Mouse (Mus musculus) stomach, postnatal 0 days (tissue): Measurements from ENCODE around the gene Stk4. TPM values are rescaled to one million over a fixed set of nuclear protein-coding genes. Genes with fewer than 3 reads are reported as not detected.
A peak's percentile ranks its signal among the peaks of the same experiment; 100 is the strongest.

ENCODE experiments used
- ATAC-seq: fragments of 200-750 bp; cut with Nextera tagmentation; 2 replicates; pipeline ENCODE4 v1.8.0; 2017; ENCODE audit not compliant: low FRiP score, low TSS enrichment
- DNase-seq: peaks from one replicate; pipeline ENCODE4 v3.0.0-alpha.2; 2016; ENCODE audit warnings: low spot score
- H3K27ac ChIP-seq: fragments of 300-500 bp; sonication (generic); replicated peaks from 2 replicates; pipeline ENCODE4 v1.5.1; 2014; ENCODE audit warnings: mild to moderate bottlenecking, control low read depth
- H3K27me3 ChIP-seq: fragments of 300-500 bp; sonication (generic); 2 replicates; pipeline ENCODE4 v1.6.1; 2014; ENCODE audit warnings: low read length; ENCODE audit not compliant: control insufficient read depth, insufficient read depth
- H3K36me3 ChIP-seq: fragments of 300-500 bp; sonication (generic); 2 replicates; pipeline ENCODE4 v1.6.1; 2014; ENCODE audit warnings: low read length, mixed read lengths; ENCODE audit not compliant: control insufficient read depth, insufficient read depth
- H3K4me1 ChIP-seq: fragments of 300-500 bp; sonication (generic); replicated peaks from 2 replicates; pipeline ENCODE4 v1.6.1; 2014; ENCODE audit warnings: antibody characterized with exemption; ENCODE audit not compliant: control insufficient read depth, insufficient read depth
- H3K4me2 ChIP-seq: fragments of 300-500 bp; sonication (generic); replicated peaks from 2 replicates; pipeline ENCODE4 v1.6.1; 2014; ENCODE audit warnings: low read depth, mild to moderate bottlenecking, control low read depth, moderate library complexity
- H3K4me3 ChIP-seq: fragments of 300-500 bp; sonication (generic); 2 replicates; pipeline ENCODE4 v1.5.1; 2014; ENCODE audit warnings: low read depth, low read length, control low read depth
- H3K9ac ChIP-seq: fragments of 300-500 bp; sonication (generic); 2 replicates; pipeline ENCODE4 v1.6.1; 2014; ENCODE audit warnings: mild to moderate bottlenecking, low read length, control low read depth, mixed read lengths
- H3K9me3 ChIP-seq: fragments of 300-500 bp; sonication (generic); 2 replicates; pipeline ENCODE4 v1.6.1; 2016; ENCODE audit warnings: low read length; ENCODE audit not compliant: control insufficient read depth
- CTCF ChIP-seq: IDR thresholded peaks from 2 replicates; pipeline ENCODE4 v1.5.1; 2016; ENCODE audit warnings: antibody characterized with exemption, low read depth, mild to moderate bottlenecking, moderate library complexity
- EP300 ChIP-seq: optimal IDR thresholded peaks from 2 replicates; pipeline ENCODE3; 2016; ENCODE audit warnings: antibody characterized with exemption
- WGBS: fragments of 180-500 bp; shearing (Covaris S2); extraction: QIAGEN DNeasy Blood & Tissue Kit; methylation state at CpG from one replicate; pipeline ENCODE4 v1.1.7; 2014; 5-methylcytosine and 5-hydroxymethylcytosine counted together
- polyA plus RNA-seq: library from polyadenylated mRNA; unstranded; fragments of >200 nt; fragmentation: Nextera tagmentation; extraction: Ambion mirVana; gene quantifications from 2 replicates; pipeline ENCODE4 v1.2.1, GENCODE M21; 2015

Gene Stk4
- polyA plus RNA-seq, 1 experiment from 2014 or later, result 13.6 TPM

DNA sequence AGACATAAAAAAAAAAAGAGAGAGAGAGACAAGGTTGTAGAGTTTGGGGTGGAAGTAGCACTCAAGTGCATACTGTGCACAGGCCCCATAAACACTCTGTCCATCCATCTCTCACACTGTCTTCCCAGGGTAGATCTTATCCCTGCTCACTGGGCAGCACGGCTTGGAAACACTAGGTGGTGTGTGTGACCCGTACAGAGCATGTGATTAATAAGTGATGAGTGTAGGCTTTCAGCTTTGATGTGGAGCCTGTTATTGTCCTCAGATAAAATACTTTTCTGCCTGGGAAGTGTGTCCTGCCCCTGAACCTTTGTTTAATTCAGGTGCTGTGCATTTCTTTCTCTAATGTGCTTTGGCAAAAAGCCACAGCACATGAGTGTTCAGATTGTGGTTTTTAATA lies 66.3 kb downstream of the Stk4 start:
- H3K36me3 ChIP-seq, result no peaks in the 10 kb centered on the region
- 21% methylated on average over 2 of the region's 2 CpGs for WGBS
- TF ChIP-seq EP300 (no peak), CTCF (peak; percentile 61)
- H3K4me2 ChIP-seq, result no peak overlapping the region
- ATAC-seq (0 out of 2 replicates have a peak, but pooled peaks have one; percentile 24), DNase-seq (no peak)
- H3K4me3 ChIP-seq, result no peak overlapping the region
- H3K9me3 ChIP-seq, result no peaks in the 10 kb centered on the region
- H3K27ac ChIP-seq, result no peak overlapping the region
- H3K9ac ChIP-seq, result no peak overlapping the region
- H3K4me1 ChIP-seq, result no peaks in the 10 kb centered on the region
- H3K27me3 ChIP-seq, result no peaks in the 10 kb centered on the region

- H3K4me2 ChIP-seq, result no peak overlapping the region
- H3K9ac ChIP-seq, result no peak overlapping the region
- no peaks in the 10 kb centered on the region for H3K27me3 ChIP-seq
- WGBS, result 51% methylated on average over 6 of the region's 6 CpGs
- H3K4me1 ChIP-seq, result no peaks in the 10 kb centered on the region
- no peak for DNase-seq
- H3K36me3 ChIP-seq, result no peaks in the 10 kb centered on the region
- H3K4me3 ChIP-seq, result no peak overlapping the region
- TF ChIP-seq CTCF, result no peak
- TF ChIP-seq EP300, result no peak
- no peak for ATAC-seq
- no peaks in the 10 kb centered on the region for H3K9me3 ChIP-seq
- H3K27ac ChIP-seq, result 0 out of 2 replicates have a peak overlapping the region, but pooled peaks have one; percentile 14
Measured at GRCm38 (mm10) chr2:164137754-164138153, 67.6 kb downstream of the Stk4 start.

DNA sequence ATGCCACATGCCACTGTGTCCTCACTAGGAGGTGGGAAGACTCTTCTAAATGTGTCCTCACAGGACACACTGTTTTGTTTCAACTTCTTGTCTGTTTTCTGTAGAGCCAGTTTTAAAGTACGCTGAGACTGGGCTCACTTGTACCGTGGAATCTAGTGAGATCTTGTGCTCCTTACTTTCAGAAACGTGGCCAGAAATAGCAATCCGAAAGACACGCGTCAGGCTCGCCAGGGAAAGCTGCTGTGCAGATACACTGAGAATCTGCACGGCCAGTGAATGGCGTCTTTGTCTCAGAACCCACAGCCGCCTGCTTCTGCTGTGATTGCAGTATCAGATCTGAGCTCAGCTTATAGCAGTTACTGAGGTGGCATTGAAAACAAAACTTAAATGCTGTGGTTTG lies 71.9 kb downstream of the Stk4 start:
- H3K27me3 ChIP-seq, result no peaks in the 10 kb centered on the region
- no peaks in the 10 kb centered on the region; the same call in 1 of the 2 replicates for H3K36me3 ChIP-seq
- H3K9ac ChIP-seq, result 0 out of 2 replicates have a peak overlapping the region, but pooled peaks have one; percentile 5
- ATAC-seq (no peak), DNase-seq (no peak)
- H3K9me3 ChIP-seq, result no peaks in the 10 kb centered on the region
- no peaks in the 10 kb centered on the region for H3K4me1 ChIP-seq
- TF ChIP-seq CTCF, result no peak
- no peak for TF ChIP-seq EP300
- H3K27ac ChIP-seq, result 0 out of 2 replicates have a peak overlapping the region, but pooled peaks have one; percentile 18
- 66% methylated on average over 10 of the region's 10 CpGs for WGBS
- H3K4me3 ChIP-seq, result no peak overlapping the region
- H3K4me2 ChIP-seq, result no peak overlapping the region

- 66% methylated on average over 6 of the region's 6 CpGs for WGBS
- Histone ChIP-seq H3K9me3 (no peaks in the 10 kb centered on the region), H3K36me3 (no peaks in the 10 kb centered on the region; the same call in 1 of the 2 replicates), H3K9ac (no peak overlapping the region), H3K4me1 (no peaks in the 10 kb centered on the region), H3K27ac (no peak overlapping the region), H3K4me3 (no peak overlapping the region), H3K4me2 (no peak overlapping the region), H3K27me3 (no peaks in the 10 kb centered on the region)
- TF ChIP-seq EP300 (no peak), CTCF (no peak)
- no peak for DNase-seq
- ATAC-seq, result no peak
Measured at GRCm38 (mm10) chr2:164144025-164144424, 73.9 kb downstream of the Stk4 start.

DNA sequence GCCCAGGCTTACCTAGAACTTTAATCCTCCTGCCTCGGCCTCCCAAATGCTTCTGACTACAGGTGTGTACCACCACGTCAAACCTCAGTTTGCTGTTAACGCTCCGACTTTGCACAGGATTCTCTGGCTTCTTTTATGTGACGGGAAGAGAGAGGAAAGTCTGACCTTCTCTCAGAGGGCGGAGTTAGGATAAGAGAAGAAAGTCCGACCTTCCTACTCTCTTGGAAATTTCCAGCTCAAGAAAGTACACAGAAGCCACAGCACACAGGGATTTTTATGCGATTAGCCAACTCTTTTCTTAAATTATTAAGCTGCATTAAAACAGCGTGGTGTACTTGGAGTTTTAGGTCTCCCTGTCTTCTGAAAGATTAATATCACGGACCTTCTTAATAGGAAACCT lies 74.4 kb downstream of the Stk4 start:
- 75% methylated on average over 10 of the region's 10 CpGs for WGBS
- no peak overlapping the region for H3K4me2 ChIP-seq
- no peaks in the 10 kb centered on the region for H3K4me1 ChIP-seq
- H3K9ac ChIP-seq, result no peak overlapping the region
- no peak overlapping the region for H3K27ac ChIP-seq
- TF ChIP-seq CTCF (no peak), EP300 (no peak)
- DNase-seq (no peak), ATAC-seq (no peak)
- H3K4me3 ChIP-seq, result no peak overlapping the region
- H3K9me3 ChIP-seq, result no peaks in the 10 kb centered on the region
- H3K36me3 ChIP-seq, result no peaks in the 10 kb centered on the region; the same call in 1 of the 2 replicates
- no peaks in the 10 kb centered on the region for H3K27me3 ChIP-seq

GRCm38 (mm10) chr2:164146556-164146955 lies 76.4 kb downstream of the Stk4 start:
- Histone ChIP-seq H3K27ac (no peak overlapping the region), H3K9ac (no peak overlapping the region), H3K27me3 (no peaks in the 10 kb centered on the region), H3K4me2 (no peak overlapping the region), H3K4me1 (no peaks in the 10 kb centered on the region), H3K9me3 (no peaks in the 10 kb centered on the region), H3K4me3 (no peak overlapping the region), H3K36me3 (no peaks in the 10 kb centered on the region; the same call in 1 of the 2 replicates)
- DNase-seq (no peak), ATAC-seq (no peak)
- TF ChIP-seq CTCF, result no peak
- no peak for TF ChIP-seq EP300
- 91% methylated on average over 12 of the region's 12 CpGs for WGBS
